Comparison of ENCODE assay signal across 1 mouse cellular context in genomic region chr16:19010710-19011109, GRCm38 (mm10).
A peak's percentile ranks its signal among the peaks of the same experiment; 100 is the strongest.
TF ChIP-seq lines count a peak whose summit lies in the region.

No protein-coding gene starts in this region.

TF ChIP-seq in CH12.LX, 34 proteins besides CTCF, POLR2A, EP300 and RAD21 (continued from another document):
- TF ChIP-seq USF1 (IDR thresholded peaks at IDR 0.05; ENCODE audit: low read depth, low read length) (no peak), ZC3H11A (IDR thresholded peaks at IDR 0.05; ENCODE audit: low read depth, low read length) (no peak), NELFE (IDR thresholded peaks at IDR 0.05; ENCODE audit: low read depth, low read length) (no peak), E2F4 (IDR thresholded peaks at IDR 0.05; ENCODE audit: insufficient replicate concordance, low read depth, low read length) (no peak), CHD2 (IDR thresholded peaks at IDR 0.05; ENCODE audit: low read length) (peak; percentile 60), GABPA (IDR thresholded peaks at IDR 0.05; ENCODE audit: insufficient replicate concordance, low read depth, low read length) (no peak), MAFK (IDR thresholded peaks at IDR 0.05; ENCODE audit: insufficient replicate concordance, low read length) (peak; percentile 68; the same call in 1 of the 2 replicates), ETS1 (conservative IDR thresholded peaks at IDR 0.05; ENCODE audit: low read depth, low read length) (peak; percentile 76)
